Mouse (Mus musculus) cerebellum, adult 2 months (tissue): ENCODE measurements around the gene Laptm4a. TPM values are rescaled to one million over a fixed set of nuclear protein-coding genes. Genes with fewer than 3 reads are reported as not detected.
A peak's percentile ranks its signal among the peaks of the same experiment; 100 is the strongest.

ENCODE experiments used
- DNase-seq, 2 experiments: peaks; one replicate each; pipeline ENCODE4 v3.0.0; 2021
- H3K27ac ChIP-seq: fragments of 200-500 bp; 2 replicates; pipeline ENCODE4 v1.5.1; 2012; ENCODE audit warnings: low read length, control low read depth, inconsistent platforms; ENCODE audit not compliant: insufficient read depth
- H3K27me3 ChIP-seq: fragments of 200-500 bp; 2 replicates; pipeline ENCODE4 v1.6.1; 2012; ENCODE audit warnings: inconsistent platforms, mild to moderate bottlenecking, low read length, moderate library complexity; ENCODE audit not compliant: control insufficient read depth, insufficient read depth
- H3K4me1 ChIP-seq: fragments of 200-500 bp; 2 replicates; pipeline ENCODE4 v1.6.1; 2011; ENCODE audit warnings: low read length; ENCODE audit not compliant: control insufficient read depth, insufficient read depth
- H3K4me3 ChIP-seq: fragments of 200-500 bp; replicated peaks from 2 replicates; pipeline ENCODE3; 2011; ENCODE audit warnings: mild to moderate bottlenecking, low read depth, low read length, control low read depth; ENCODE audit not compliant: insufficient read depth
- CTCF ChIP-seq: fragments of 200-500 bp; IDR thresholded peaks from 2 replicates; pipeline ENCODE4 v1.5.1; 2011; ENCODE audit warnings: low read depth, mild to moderate bottlenecking, control low read depth, low read length, moderate library complexity, borderline replicate concordance; ENCODE audit not compliant: insufficient read depth
- POLR2A ChIP-seq: fragments of 200-500 bp; IDR thresholded peaks from 2 replicates; pipeline ENCODE4 v1.6.1; 2011; ENCODE audit warnings: low read length, control low read depth, borderline replicate concordance; ENCODE audit not compliant: insufficient read depth
- WGBS: fragments of 180-500 bp; shearing (Covaris S2); methylation state at CpG from one replicate; pipeline ENCODE4 v1.1.7; 2018; 5-methylcytosine and 5-hydroxymethylcytosine counted together
- polyA plus RNA-seq: library from polyadenylated mRNA; depleted of rRNA; stranded (reverse); fragments of >200 nt; gene quantifications from 2 replicates; pipeline ENCODE4 v1.2.3, GENCODE M21; 2012

Laptm4a gene
- polyA plus RNA-seq, 1 experiment = 258 TPM

DNA sequence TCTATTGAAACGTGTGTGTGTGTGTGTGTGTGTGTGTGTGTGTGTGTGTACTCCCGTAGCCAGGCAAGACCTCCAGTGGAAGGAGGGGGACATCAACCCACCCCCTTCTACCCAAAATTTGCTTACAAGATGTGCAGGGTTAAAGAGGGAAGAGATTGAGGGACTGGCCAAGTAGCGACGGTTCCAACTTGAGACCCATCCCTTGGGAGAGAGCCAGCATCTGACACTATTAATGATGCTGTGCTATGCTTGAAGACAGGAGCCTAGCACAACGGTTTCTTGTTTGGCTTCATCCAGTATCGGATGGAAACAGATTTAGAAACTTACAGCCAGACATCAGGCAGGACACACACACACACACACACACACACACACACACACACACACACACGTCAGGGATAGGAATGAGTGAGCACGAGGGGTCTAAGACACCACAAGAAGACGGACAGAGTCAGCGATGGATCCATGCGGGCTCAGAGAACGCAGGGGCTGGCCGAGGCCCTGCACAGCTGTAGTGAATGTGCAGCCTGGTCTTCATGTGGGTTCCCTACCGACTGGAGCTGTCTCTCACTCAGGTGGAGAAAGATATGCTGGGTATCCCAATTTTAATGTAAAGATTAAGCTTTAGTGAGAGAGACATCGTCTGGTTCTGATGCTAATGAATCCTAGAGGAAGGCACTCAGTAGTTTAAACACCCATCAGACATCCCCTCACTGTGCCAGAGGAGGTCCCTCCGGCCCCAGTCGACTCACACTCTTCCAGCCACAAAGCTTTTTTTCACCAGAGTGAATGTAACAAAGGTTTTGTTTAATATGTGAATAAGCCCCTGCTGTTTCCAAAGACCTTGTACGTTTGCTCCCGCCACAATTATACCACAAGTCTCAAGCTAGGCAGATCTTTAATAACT is 22.3 kb upstream of the Laptm4a start:
- H3K27ac ChIP-seq = no peak overlapping the region
- DNase-seq = no peak
- 34% methylated on average over 19 of the region's 19 CpGs for WGBS
- no peak overlapping the region for H3K4me3 ChIP-seq
- no peaks in the 10 kb centered on the region for H3K27me3 ChIP-seq
- H3K4me1 ChIP-seq = no peaks in the 10 kb centered on the region
- TF ChIP-seq CTCF = no peak
- no peak for TF ChIP-seq POLR2A

DNA sequence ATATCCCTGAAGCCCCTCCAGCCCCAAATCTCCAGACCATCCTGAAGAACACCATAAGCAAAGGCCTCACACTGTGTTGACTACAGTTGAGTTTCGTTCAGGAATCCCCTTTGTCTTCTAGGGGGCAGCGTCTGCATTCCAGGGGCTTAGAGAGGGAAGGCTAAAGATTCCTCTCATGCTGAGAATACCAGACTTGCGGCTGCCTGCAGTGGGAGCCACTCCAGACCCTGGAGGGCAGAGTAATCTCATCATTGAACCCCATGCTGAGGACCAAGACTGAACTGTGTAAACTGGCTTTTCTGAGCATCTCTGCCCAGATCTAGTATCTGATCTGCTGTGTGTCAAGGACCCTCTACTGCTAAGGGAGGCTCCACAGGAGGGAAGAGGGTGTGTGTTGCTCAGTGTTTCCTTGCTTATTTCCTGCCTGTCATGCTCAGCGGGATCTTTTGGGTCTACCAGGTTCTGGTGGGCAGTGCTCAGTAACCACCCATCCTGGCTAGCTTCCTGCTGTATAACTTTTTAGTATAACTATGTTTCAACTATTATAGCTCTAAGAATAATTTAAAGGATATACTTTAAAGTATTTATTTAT is 21.3 kb upstream of the Laptm4a start:
- no peaks in the 10 kb centered on the region for H3K4me1 ChIP-seq
- no peak for DNase-seq
- H3K4me3 ChIP-seq = no peak overlapping the region
- no peak overlapping the region for H3K27ac ChIP-seq
- TF ChIP-seq CTCF (no peak), POLR2A (no peak)
- no peaks in the 10 kb centered on the region for H3K27me3 ChIP-seq
- WGBS = 44% methylated on average over 4 of the region's 4 CpGs

- 79% methylated on average over 5 of the region's 5 CpGs for WGBS
- Histone ChIP-seq H3K4me1 (no peaks in the 10 kb centered on the region), H3K27me3 (no peaks in the 10 kb centered on the region), H3K27ac (no peak overlapping the region), H3K4me3 (no peak overlapping the region)
- TF ChIP-seq POLR2A (no peak), CTCF (no peak)
- DNase-seq = no peak
These were observed 20.4 kb upstream of the Laptm4a start for GRCm38 (mm10) chr12:8900919-8901663.

DNA sequence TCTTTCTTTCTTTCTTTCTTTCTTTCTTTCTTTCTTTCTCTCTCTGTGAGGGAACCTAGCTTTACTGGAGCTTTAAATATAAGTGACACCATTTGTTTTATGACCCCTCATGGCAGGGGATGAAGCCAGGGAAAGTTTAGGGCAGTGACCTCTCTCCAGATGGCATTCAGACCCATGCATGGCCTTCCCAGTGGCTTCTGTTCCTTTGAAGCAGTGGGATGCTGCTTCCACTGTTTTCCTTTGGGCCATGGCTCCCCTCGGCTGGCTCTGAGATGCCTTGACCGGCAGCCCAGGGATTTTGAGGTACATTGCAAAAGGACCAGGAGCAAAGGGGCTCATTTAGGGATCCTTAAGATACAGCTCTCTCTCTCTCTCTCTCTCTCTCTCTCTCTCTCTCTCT is 19.5 kb upstream of the Laptm4a start:
- H3K4me1 ChIP-seq = no peaks in the 10 kb centered on the region
- no peak for DNase-seq
- TF ChIP-seq POLR2A = no peak
- no peak for TF ChIP-seq CTCF
- H3K27ac ChIP-seq = no peak overlapping the region
- no peaks in the 10 kb centered on the region for H3K27me3 ChIP-seq
- no peak overlapping the region for H3K4me3 ChIP-seq
- 47% methylated on average over 2 of the region's 2 CpGs for WGBS

GRCm38 (mm10) chr12:8902479-8902878 is 19.0 kb upstream of the Laptm4a start:
- Histone ChIP-seq H3K4me3 (no peak overlapping the region), H3K27ac (no peak overlapping the region), H3K27me3 (no peaks in the 10 kb centered on the region), H3K4me1 (no peaks in the 10 kb centered on the region)
- 46% methylated on average over 3 of the region's 3 CpGs for WGBS
- no peak for DNase-seq
- TF ChIP-seq POLR2A (no peak), CTCF (no peak)

GRCm38 (mm10) chr12:8912860-8913685 is 8.4 kb upstream of the Laptm4a start:
- Histone ChIP-seq H3K4me1 (peaks cover 19% of the 10 kb centered on the region), H3K27ac (no peak overlapping the region), H3K4me3 (no peak overlapping the region), H3K27me3 (no peaks in the 10 kb centered on the region)
- 32% methylated on average over 16 of the region's 16 CpGs for WGBS
- no peak for TF ChIP-seq POLR2A
- no peak for TF ChIP-seq CTCF
- DNase-seq = peak in 1 of 2 experiments; percentile 23
